Mouse (Mus musculus) megakaryocyte, embryonic 14.5 days (primary cell): Measurements from ENCODE around the gene Arhgap1. TPM values are rescaled to one million over a fixed set of nuclear protein-coding genes. Genes with fewer than 3 reads are reported as not detected.

ENCODE experiments used
- H3K27me3 ChIP-seq: replicated peaks from 2 replicates; pipeline ENCODE3; 2012; ENCODE audit warnings: inconsistent platforms
- H3K36me3 ChIP-seq: replicated peaks from 2 replicates; pipeline ENCODE3; 2012; ENCODE audit warnings: low read length, inconsistent platforms, mixed read lengths
- H3K4me1 ChIP-seq: 2 replicates; pipeline ENCODE4 v1.6.1; 2012; ENCODE audit warnings: inconsistent platforms
- H3K4me3 ChIP-seq: replicated peaks from 2 replicates; pipeline ENCODE3; 2012; ENCODE audit warnings: moderate library complexity, mild to moderate bottlenecking, inconsistent platforms
- H3K9me3 ChIP-seq: 2 replicates; pipeline ENCODE4 v1.6.1; 2012; ENCODE audit warnings: inconsistent platforms
- FLI1 ChIP-seq: IDR thresholded peaks from 2 replicates; pipeline ENCODE4 v1.6.1; 2012; ENCODE audit warnings: low read length, inconsistent platforms, mixed read lengths
- GATA1 ChIP-seq: IDR thresholded peaks from 3 replicates; pipeline ENCODE4 v1.6.1; 2012; ENCODE audit warnings: mixed read lengths, low read length, inconsistent platforms, borderline replicate concordance
- polyA plus RNA-seq: library from polyadenylated mRNA; stranded (reverse); fragments of >175 nt; gene quantifications from 2 replicates; pipeline ENCODE4 v1.2.3, GENCODE M21; 2012; ENCODE audit warnings: low replicate concordance; ENCODE audit not compliant: insufficient read depth

The Arhgap1 gene
- polyA plus RNA-seq, 1 experiment, result 43.0 TPM

- Histone ChIP-seq H3K27me3 (no peaks in the 10 kb centered on the region), H3K4me1 (peaks cover 23% of the 10 kb centered on the region), H3K9me3 (no peaks in the 10 kb centered on the region), H3K4me3 (no peak overlapping the region), H3K36me3 (peaks cover 95% of the 10 kb centered on the region)
- TF ChIP-seq GATA1 (no peak), FLI1 (no peak)
These were observed 11.3 kb downstream of the Arhgap1 start for GRCm38 (mm10) chr2:91660981-91661380.

- TF ChIP-seq GATA1 (no peak), FLI1 (no peak)
- Histone ChIP-seq H3K9me3 (no peaks in the 10 kb centered on the region), H3K4me3 (peak overlapping the region; percentile 69), H3K27me3 (no peaks in the 10 kb centered on the region), H3K36me3 (peaks cover 95% of the 10 kb centered on the region), H3K4me1 (peaks cover 48% of the 10 kb centered on the region)
These were observed 15.1 kb downstream of the Arhgap1 start for GRCm38 (mm10) chr2:91664780-91665179.

- H3K27me3 ChIP-seq, result no peaks in the 10 kb centered on the region
- no peaks in the 10 kb centered on the region for H3K9me3 ChIP-seq
- no peak for TF ChIP-seq GATA1
- no peak for TF ChIP-seq FLI1
- H3K4me1 ChIP-seq, result peaks cover 45% of the 10 kb centered on the region
- no peak overlapping the region for H3K4me3 ChIP-seq
- H3K36me3 ChIP-seq, result peaks cover 96% of the 10 kb centered on the region
These were observed 16.8 kb downstream of the Arhgap1 start for GRCm38 (mm10) chr2:91666386-91666910.

- Histone ChIP-seq H3K4me1 (peaks cover 48% of the 10 kb centered on the region), H3K4me3 (no peak overlapping the region), H3K36me3 (peaks cover 96% of the 10 kb centered on the region), H3K9me3 (no peaks in the 10 kb centered on the region), H3K27me3 (no peaks in the 10 kb centered on the region)
- TF ChIP-seq GATA1, result no peak
- no peak for TF ChIP-seq FLI1
These were observed 18.1 kb downstream of the Arhgap1 start for GRCm38 (mm10) chr2:91667747-91668146.

GRCm38 (mm10) chr2:91669326-91669725, 19.7 kb downstream of the Arhgap1 start:
- Histone ChIP-seq H3K4me3 (no peak overlapping the region), H3K9me3 (no peaks in the 10 kb centered on the region), H3K4me1 (peaks cover 50% of the 10 kb centered on the region), H3K27me3 (no peaks in the 10 kb centered on the region), H3K36me3 (peaks cover 94% of the 10 kb centered on the region)
- TF ChIP-seq FLI1 (no peak), GATA1 (no peak)

GRCm38 (mm10) chr2:91670038-91670437, 20.4 kb downstream of the Arhgap1 start:
- TF ChIP-seq FLI1 (no peak), GATA1 (no peak)

GRCm38 (mm10) chr2:91673587-91673986, 23.9 kb downstream of the Arhgap1 start:
- Histone ChIP-seq H3K4me3 (no peak overlapping the region), H3K9me3 (no peaks in the 10 kb centered on the region), H3K4me1 (peaks cover 25% of the 10 kb centered on the region), H3K36me3 (peaks cover 97% of the 10 kb centered on the region), H3K27me3 (no peaks in the 10 kb centered on the region)
- TF ChIP-seq FLI1, result no peak
- TF ChIP-seq GATA1, result no peak

More at GRCm38 (mm10) chr2:91670038-91670437, 20.4 kb downstream of the Arhgap1 start:
- Histone ChIP-seq H3K4me3 (no peak overlapping the region), H3K27me3 (no peaks in the 10 kb centered on the region), H3K36me3 (peaks cover 94% of the 10 kb centered on the region), H3K9me3 (no peaks in the 10 kb centered on the region), H3K4me1 (peaks cover 51% of the 10 kb centered on the region)

- Histone ChIP-seq H3K36me3 (peaks cover 97% of the 10 kb centered on the region), H3K4me1 (peaks cover 26% of the 10 kb centered on the region), H3K4me3 (no peak overlapping the region), H3K27me3 (no peaks in the 10 kb centered on the region), H3K9me3 (no peaks in the 10 kb centered on the region)
- no peak for TF ChIP-seq FLI1
- TF ChIP-seq GATA1, result no peak
These were observed 25.2 kb downstream of the Arhgap1 start for GRCm38 (mm10) chr2:91674895-91675294.

GRCm38 (mm10) chr2:91676420-91676819, 26.8 kb downstream of the Arhgap1 start:
- Histone ChIP-seq H3K4me1 (peaks cover 28% of the 10 kb centered on the region), H3K4me3 (no peak overlapping the region), H3K9me3 (no peaks in the 10 kb centered on the region), H3K27me3 (no peaks in the 10 kb centered on the region), H3K36me3 (peaks cover 99% of the 10 kb centered on the region)
- no peak for TF ChIP-seq GATA1
- TF ChIP-seq FLI1, result no peak

GRCm38 (mm10) chr2:91676961-91677360, 27.3 kb downstream of the Arhgap1 start:
- Histone ChIP-seq H3K27me3 (no peaks in the 10 kb centered on the region), H3K4me1 (peaks cover 25% of the 10 kb centered on the region), H3K4me3 (no peak overlapping the region), H3K36me3 (peaks cover 99% of the 10 kb centered on the region), H3K9me3 (no peaks in the 10 kb centered on the region)
- TF ChIP-seq FLI1, result no peak
- TF ChIP-seq GATA1, result no peak
